Mouse (Mus musculus) heart, adult 10 weeks (tissue): ENCODE measurements around the gene Caap1. TPM values are rescaled to one million over a fixed set of nuclear protein-coding genes. Genes with fewer than 3 reads are reported as not detected.

Source experiments
- polyA plus RNA-seq: library from polyadenylated mRNA; stranded (reverse); fragments of 350-450 nt; fragmentation: Illumina TruSeq; extraction: RNeasy Lipid Tissue Mini Kit (QIAGEN cat#74804); gene quantifications from one replicate; pipeline ENCODE4 v1.2.3, GENCODE M21; 2014; ENCODE audit warnings: low read depth, low replicate concordance

The Caap1 gene
- 3.5 TPM for polyA plus RNA-seq

GRCm38 (mm10) chr4:94556265-94557054 is at the start of gene Caap1, which contains the start of gene Gm10306:
Gene Caap1 (minus strand): TSS chr4:94556796.
Gene Gm10306 (plus strand): TSS chr4:94556546.

GRCm38 (mm10) chr4:94603031-94603629 is 46.5 kb upstream of the Caap1 start, which contains the start of gene Plaa:
Gene Plaa (minus strand): TSS chr4:94603244.

Other genes starting within 250 kb of the Caap1 start
- gene Gm10306, start 250 bp downstream of the Caap1 start, polyA plus RNA-seq, result not detected
- 49.1 TPM for gene Plaa, start 46.4 kb upstream of the Caap1 start, polyA plus RNA-seq
- gene Ift74, start 57.7 kb upstream of the Caap1 start, polyA plus RNA-seq, result 6.9 TPM
- gene Lrrc19, start 93.3 kb upstream of the Caap1 start, polyA plus RNA-seq, result not detected
- gene Tek, start 182.5 kb upstream of the Caap1 start, polyA plus RNA-seq, result 38.6 TPM